Mouse (Mus musculus): ENCODE measurements around the gene Mcpt1. TPM values are rescaled to one million over a fixed set of nuclear protein-coding genes. Genes with fewer than 3 reads are reported as not detected.
"Not testable (repeated sequence)": the region's sequence is repeated elsewhere in the genome, so short reads cannot be mapped to it uniquely, and the experiment has no call there.

Mcpt1 gene
- not detected in 2 replicates for polyA plus RNA-seq (2015; fragmentation: Nextera tagmentation; extraction: Ambion mirVana)

- H3K27ac ChIP-seq (ENCODE audit: low read length); H3K9me3 ChIP-seq (ENCODE audit: low read length); H3K4me1 ChIP-seq (ENCODE audit: insufficient read depth, low read depth, low read length); H3K9ac ChIP-seq (replicated peaks; ENCODE audit: low read depth); H3K4me3 ChIP-seq (ENCODE audit: low read depth, low read length); H3K27me3 ChIP-seq (replicated peaks; ENCODE audit: insufficient read depth, low read length); ATAC-seq; DNase-seq (ENCODE audit: low spot score); H3K4me2 ChIP-seq (replicated peaks; ENCODE audit: low read depth, low read length); H3K36me3 ChIP-seq (ENCODE audit: insufficient read depth, low read length): not testable (repeated sequence)
- whole genome bisulfite sequencing, result 74% methylated on average over 3 of the region's 3 CpGs
Measured at GRCm38 (mm10) chr14:56017671-56018070, at the start of gene Mcpt1. Gene Mcpt1, plus strand, starts transcription at chr14:56017971.

GRCm38 (mm10) chr14:55987464-55987863 lies 30.3 kb upstream of the Mcpt1 start:
- not testable (repeated sequence) for H3K4me2 ChIP-seq (replicated peaks; ENCODE audit: low read depth, low read length); H3K4me1 ChIP-seq (ENCODE audit: insufficient read depth, low read depth, low read length); DNase-seq (ENCODE audit: low spot score); H3K9me3 ChIP-seq (ENCODE audit: low read length); H3K9ac ChIP-seq (replicated peaks; ENCODE audit: low read depth); ATAC-seq; H3K4me3 ChIP-seq (ENCODE audit: low read depth, low read length); H3K36me3 ChIP-seq (ENCODE audit: insufficient read depth, low read length); H3K27me3 ChIP-seq (replicated peaks; ENCODE audit: insufficient read depth, low read length); H3K27ac ChIP-seq (ENCODE audit: low read length)
- WGBS, result 53% methylated on average over 1 of the region's 3 CpGs

GRCm38 (mm10) chr14:56013147-56013546 lies 4.6 kb upstream of the Mcpt1 start:
- Histone ChIP-seq H3K36me3 (ENCODE audit: insufficient read depth, low read length) (no peaks in the 10 kb centered on the region), H3K9ac (replicated peaks; ENCODE audit: low read depth) (no peak overlapping the region), H3K9me3 (ENCODE audit: low read length) (no peaks in the 10 kb centered on the region), H3K27me3 (replicated peaks; ENCODE audit: insufficient read depth, low read length) (no peaks in the 10 kb centered on the region), H3K4me2 (replicated peaks; ENCODE audit: low read depth, low read length) (no peak overlapping the region), H3K27ac (ENCODE audit: low read length) (no peak overlapping the region), H3K4me3 (ENCODE audit: low read depth, low read length) (no peak overlapping the region), H3K4me1 (ENCODE audit: insufficient read depth, low read depth, low read length) (no peaks in the 10 kb centered on the region)
- ATAC-seq (no peak), DNase-seq (ENCODE audit: low spot score) (no peak)
- no peak for TF ChIP-seq CTCF (IDR thresholded peaks at IDR 0.05)
- TF ChIP-seq EP300 (IDR thresholded peaks at IDR 0.05), result no peak
- 47% methylated on average over 3 of the region's 3 CpGs for WGBS

GRCm38 (mm10) chr14:56013924-56014323 lies 3.8 kb upstream of the Mcpt1 start:
- no peak overlapping the region for H3K27ac ChIP-seq (ENCODE audit: low read length)
- H3K27me3 ChIP-seq (replicated peaks; ENCODE audit: insufficient read depth, low read length), result no peaks in the 10 kb centered on the region
- no peak overlapping the region for H3K9ac ChIP-seq (replicated peaks; ENCODE audit: low read depth)
- no peaks in the 10 kb centered on the region for H3K36me3 ChIP-seq (ENCODE audit: insufficient read depth, low read length)
- H3K4me3 ChIP-seq (ENCODE audit: low read depth, low read length), result no peak overlapping the region
- 88% methylated on average over 2 of the region's 2 CpGs for WGBS
- DNase-seq (ENCODE audit: low spot score) (no peak), ATAC-seq (no peak)
- no peaks in the 10 kb centered on the region for H3K9me3 ChIP-seq (ENCODE audit: low read length)
- H3K4me1 ChIP-seq (ENCODE audit: insufficient read depth, low read depth, low read length), result no peaks in the 10 kb centered on the region
- no peak for TF ChIP-seq CTCF (IDR thresholded peaks at IDR 0.05)
- TF ChIP-seq EP300 (IDR thresholded peaks at IDR 0.05), result no peak
- no peak overlapping the region for H3K4me2 ChIP-seq (replicated peaks; ENCODE audit: low read depth, low read length)

- Histone ChIP-seq H3K9ac (replicated peaks; ENCODE audit: low read depth) (no peak overlapping the region), H3K27ac (ENCODE audit: low read length) (no peak overlapping the region), H3K9me3 (ENCODE audit: low read length) (no peaks in the 10 kb centered on the region), H3K36me3 (ENCODE audit: insufficient read depth, low read length) (no peaks in the 10 kb centered on the region), H3K4me3 (ENCODE audit: low read depth, low read length) (no peak overlapping the region), H3K4me1 (ENCODE audit: insufficient read depth, low read depth, low read length) (no peaks in the 10 kb centered on the region), H3K27me3 (replicated peaks; ENCODE audit: insufficient read depth, low read length) (no peaks in the 10 kb centered on the region), H3K4me2 (replicated peaks; ENCODE audit: low read depth, low read length) (no peak overlapping the region)
- no peak for DNase-seq (ENCODE audit: low spot score)
- WGBS, result 53% methylated on average over 1 of the region's 1 CpGs
- ATAC-seq, result no peak
- no peak for TF ChIP-seq CTCF (IDR thresholded peaks at IDR 0.05)
- TF ChIP-seq EP300 (IDR thresholded peaks at IDR 0.05), result no peak
Measured at GRCm38 (mm10) chr14:56019446-56019845, 1.7 kb downstream of the Mcpt1 start.

GRCm38 (mm10) chr14:56021305-56021704 lies 3.5 kb downstream of the Mcpt1 start:
- H3K4me1 ChIP-seq (ENCODE audit: insufficient read depth, low read depth, low read length); H3K9me3 ChIP-seq (ENCODE audit: low read length); H3K4me3 ChIP-seq (ENCODE audit: low read depth, low read length); ATAC-seq; H3K27ac ChIP-seq (ENCODE audit: low read length); H3K27me3 ChIP-seq (replicated peaks; ENCODE audit: insufficient read depth, low read length); H3K9ac ChIP-seq (replicated peaks; ENCODE audit: low read depth); H3K4me2 ChIP-seq (replicated peaks; ENCODE audit: low read depth, low read length); H3K36me3 ChIP-seq (ENCODE audit: insufficient read depth, low read length); DNase-seq (ENCODE audit: low spot score): not testable (repeated sequence)
- WGBS, result 50% methylated on average over 3 of the region's 4 CpGs

- H3K4me3 ChIP-seq (ENCODE audit: low read depth, low read length); H3K9ac ChIP-seq (replicated peaks; ENCODE audit: low read depth); H3K4me1 ChIP-seq (ENCODE audit: insufficient read depth, low read depth, low read length); H3K27me3 ChIP-seq (replicated peaks; ENCODE audit: insufficient read depth, low read length); ATAC-seq; H3K9me3 ChIP-seq (ENCODE audit: low read length); H3K36me3 ChIP-seq (ENCODE audit: insufficient read depth, low read length); DNase-seq (ENCODE audit: low spot score); H3K4me2 ChIP-seq (replicated peaks; ENCODE audit: low read depth, low read length); H3K27ac ChIP-seq (ENCODE audit: low read length): not testable (repeated sequence)
- 60% methylated on average over 3 of the region's 3 CpGs for WGBS
Measured at GRCm38 (mm10) chr14:56030395-56030794, 12.6 kb downstream of the Mcpt1 start, which contains the start of gene Mcpt9. Gene Mcpt9, minus strand, starts transcription at chr14:56030495.
